Mouse (Mus musculus) heart, postnatal 0 days (tissue): ENCODE data around the gene Slc11a2.

Experiments used
- CTCF ChIP-seq: IDR thresholded peaks from 2 replicates; pipeline ENCODE4 v1.5.1; 2016; ENCODE audit warnings: antibody characterized with exemption, control low read depth, low read depth
- EP300 ChIP-seq: IDR thresholded peaks from 2 replicates; pipeline ENCODE4 v1.6.1; 2016; ENCODE audit warnings: antibody characterized with exemption, low read depth

GRCm38 (mm10) chr15:100446887-100447286, 22.0 kb upstream of the Slc11a2 start:
- TF ChIP-seq CTCF, result no peak
- no peak for TF ChIP-seq EP300
